Mouse (Mus musculus): ENCODE results near the gene Pld1. TPM values are rescaled to one million over a fixed set of nuclear protein-coding genes. Genes with fewer than 3 reads are reported as not detected.

Pld1 gene
- polyA plus RNA-seq (2016; fragmentation: Nextera tagmentation; extraction: Ambion mirVana): 7.6 and 8.1 TPM in 2 replicates

- Histone ChIP-seq H3K4me1 (replicated peaks) (peaks cover 15% of the 10 kb centered on the region), H3K36me3 (no peaks in the 10 kb centered on the region), H3K4me2 (peak within 1 kb of the TSS; percentile 80), H3K9ac (peak within 1 kb of the TSS; percentile 79), H3K4me3 (peak within 1 kb of the TSS; percentile 72), H3K27me3 (replicated peaks) (no peaks in the 10 kb centered on the region), H3K27ac (ENCODE audit: poor library complexity, severe bottlenecking) (peak within 1 kb of the TSS; percentile 81), H3K9me3 (replicated peaks) (no peaks in the 10 kb centered on the region)
- under 1% methylated on average over 66 of the region's 68 CpGs for WGBS
- peak; percentile 87 for ATAC-seq (ENCODE audit: insufficient number of reproducible peaks, low FRiP score)
Measured at GRCm38 (mm10) chr3:27938381-27939323, at the start of gene Pld1. Pld1 (plus strand) TSS chr3:27938695.

GRCm38 (mm10) chr3:27896318-27896892 lies 42.1 kb upstream of the Pld1 start, which contains the start of gene Tmem212:
Tmem212 (minus strand) TSS chr3:27896368.
- H3K27me3 ChIP-seq (replicated peaks): no peaks in the 10 kb centered on the region
- H3K36me3 ChIP-seq: no peaks in the 10 kb centered on the region
- H3K27ac ChIP-seq (ENCODE audit: poor library complexity, severe bottlenecking): no peak within 1 kb of the TSS
- no peak within 1 kb of the TSS for H3K4me3 ChIP-seq
- ATAC-seq (ENCODE audit: insufficient number of reproducible peaks, low FRiP score): no peak
- H3K4me1 ChIP-seq (replicated peaks): peaks cover 18% of the 10 kb centered on the region
- H3K9ac ChIP-seq: no peak within 1 kb of the TSS
- WGBS: 64% methylated on average over 8 of the region's 8 CpGs
- H3K9me3 ChIP-seq (replicated peaks): no peaks in the 10 kb centered on the region
- no peak within 1 kb of the TSS for H3K4me2 ChIP-seq

GRCm38 (mm10) chr3:27898178-27898577 lies 40.3 kb upstream of the Pld1 start:
- Histone ChIP-seq H3K27me3 (replicated peaks) (no peaks in the 10 kb centered on the region), H3K4me2 (no peak overlapping the region), H3K4me1 (replicated peaks) (peaks cover 18% of the 10 kb centered on the region), H3K4me3 (no peak overlapping the region), H3K27ac (ENCODE audit: poor library complexity, severe bottlenecking) (peak overlapping the region; percentile 78; the same call in 1 of the 2 replicates), H3K36me3 (no peaks in the 10 kb centered on the region), H3K9me3 (replicated peaks) (no peaks in the 10 kb centered on the region; the same call in 1 of the 2 replicates), H3K9ac (no peak overlapping the region)
- 48% methylated on average over 10 of the region's 10 CpGs for WGBS
- peak; percentile 67; the same call in 1 of the 2 replicates for ATAC-seq (ENCODE audit: insufficient number of reproducible peaks, low FRiP score)

GRCm38 (mm10) chr3:27899012-27899726 lies 39.3 kb upstream of the Pld1 start:
- Histone ChIP-seq H3K4me2 (no peak overlapping the region), H3K9ac (no peak overlapping the region), H3K36me3 (no peaks in the 10 kb centered on the region), H3K4me1 (replicated peaks) (peaks cover 18% of the 10 kb centered on the region), H3K27me3 (replicated peaks) (no peaks in the 10 kb centered on the region), H3K9me3 (replicated peaks) (no peaks in the 10 kb centered on the region; the same call in 1 of the 2 replicates), H3K4me3 (no peak overlapping the region), H3K27ac (ENCODE audit: poor library complexity, severe bottlenecking) (peak overlapping the region; percentile 78)
- 53% methylated on average over 13 of the region's 13 CpGs for WGBS
- ATAC-seq (ENCODE audit: insufficient number of reproducible peaks, low FRiP score): peak; percentile 68

- Histone ChIP-seq H3K4me3 (no peak overlapping the region), H3K4me2 (no peak overlapping the region), H3K36me3 (no peaks in the 10 kb centered on the region), H3K27me3 (replicated peaks) (no peaks in the 10 kb centered on the region), H3K27ac (ENCODE audit: poor library complexity, severe bottlenecking) (no peak overlapping the region), H3K4me1 (replicated peaks) (peaks cover 28% of the 10 kb centered on the region), H3K9ac (no peak overlapping the region), H3K9me3 (replicated peaks) (no peaks in the 10 kb centered on the region; the same call in 1 of the 2 replicates)
- WGBS: 85% methylated on average over 6 of the region's 6 CpGs
- no peak for ATAC-seq (ENCODE audit: insufficient number of reproducible peaks, low FRiP score)
Measured at GRCm38 (mm10) chr3:27901846-27902245, 36.6 kb upstream of the Pld1 start.

GRCm38 (mm10) chr3:27904659-27905330 lies 33.7 kb upstream of the Pld1 start:
- Histone ChIP-seq H3K9me3 (replicated peaks) (peaks cover 4% of the 10 kb centered on the region), H3K4me1 (replicated peaks) (peaks cover 11% of the 10 kb centered on the region), H3K9ac (no peak overlapping the region), H3K4me3 (no peak overlapping the region), H3K27me3 (replicated peaks) (no peaks in the 10 kb centered on the region), H3K27ac (ENCODE audit: poor library complexity, severe bottlenecking) (peak overlapping the region; percentile 76), H3K36me3 (no peaks in the 10 kb centered on the region), H3K4me2 (peak overlapping the region; percentile 18)
- ATAC-seq (ENCODE audit: insufficient number of reproducible peaks, low FRiP score): peak; percentile 79
- 19% methylated on average over 13 of the region's 13 CpGs for WGBS

GRCm38 (mm10) chr3:27906647-27907209 lies 31.8 kb upstream of the Pld1 start:
- H3K9me3 ChIP-seq (replicated peaks): peaks cover 4% of the 10 kb centered on the region
- no peak overlapping the region for H3K4me2 ChIP-seq
- ATAC-seq (ENCODE audit: insufficient number of reproducible peaks, low FRiP score): 0 out of 2 replicates have a peak, but pooled peaks have one; percentile 20
- H3K27ac ChIP-seq (ENCODE audit: poor library complexity, severe bottlenecking): no peak overlapping the region
- H3K9ac ChIP-seq: no peak overlapping the region
- no peaks in the 10 kb centered on the region for H3K36me3 ChIP-seq
- no peak overlapping the region for H3K4me3 ChIP-seq
- H3K27me3 ChIP-seq (replicated peaks): no peaks in the 10 kb centered on the region
- 77% methylated on average over 7 of the region's 7 CpGs for WGBS
- peaks cover 10% of the 10 kb centered on the region for H3K4me1 ChIP-seq (replicated peaks)

GRCm38 (mm10) chr3:27907301-27907700 lies 31.2 kb upstream of the Pld1 start:
- Histone ChIP-seq H3K9me3 (replicated peaks) (peaks cover 4% of the 10 kb centered on the region), H3K4me1 (replicated peaks) (peaks cover 10% of the 10 kb centered on the region), H3K4me3 (no peak overlapping the region), H3K9ac (no peak overlapping the region), H3K27me3 (replicated peaks) (no peaks in the 10 kb centered on the region), H3K36me3 (no peaks in the 10 kb centered on the region), H3K4me2 (no peak overlapping the region), H3K27ac (ENCODE audit: poor library complexity, severe bottlenecking) (no peak overlapping the region)
- no peak for ATAC-seq (ENCODE audit: insufficient number of reproducible peaks, low FRiP score)
- WGBS: 47% methylated on average over 2 of the region's 2 CpGs

- Histone ChIP-seq H3K9ac (no peak overlapping the region), H3K4me2 (no peak overlapping the region), H3K9me3 (replicated peaks) (peaks cover 4% of the 10 kb centered on the region), H3K36me3 (no peaks in the 10 kb centered on the region), H3K27me3 (replicated peaks) (no peaks in the 10 kb centered on the region), H3K4me1 (replicated peaks) (peaks cover 10% of the 10 kb centered on the region), H3K27ac (ENCODE audit: poor library complexity, severe bottlenecking) (no peak overlapping the region), H3K4me3 (no peak overlapping the region)
- ATAC-seq (ENCODE audit: insufficient number of reproducible peaks, low FRiP score): no peak
- 72% methylated on average over 2 of the region's 2 CpGs for WGBS
Measured at GRCm38 (mm10) chr3:27908316-27908715, 30.2 kb upstream of the Pld1 start.

- Histone ChIP-seq H3K27me3 (replicated peaks) (no peaks in the 10 kb centered on the region), H3K9ac (no peak overlapping the region), H3K4me3 (no peak overlapping the region), H3K4me2 (no peak overlapping the region), H3K9me3 (replicated peaks) (peaks cover 4% of the 10 kb centered on the region), H3K4me1 (replicated peaks) (peaks cover 10% of the 10 kb centered on the region), H3K27ac (ENCODE audit: poor library complexity, severe bottlenecking) (no peak overlapping the region), H3K36me3 (no peaks in the 10 kb centered on the region)
- ATAC-seq (ENCODE audit: insufficient number of reproducible peaks, low FRiP score): no peak
- 90% methylated on average over 3 of the region's 3 CpGs for WGBS
Measured at GRCm38 (mm10) chr3:27909016-27909415, 29.5 kb upstream of the Pld1 start.
